Mouse (Mus musculus): Measurements from ENCODE around the gene Vmn1r69. TPM values are rescaled to one million over a fixed set of nuclear protein-coding genes. Genes with fewer than 3 reads are reported as not detected.

Gene Vmn1r69
- polyA plus RNA-seq (2015; fragmentation: Nextera tagmentation; extraction: Ambion mirVana): not detected in 2 replicates

- no peaks in the 10 kb centered on the region for H3K4me1 ChIP-seq
- ATAC-seq (ENCODE audit: insufficient number of reproducible peaks, insufficient read depth, low FRiP score, low TSS enrichment, low read depth): no peak
- no peaks in the 10 kb centered on the region for H3K27me3 ChIP-seq
- no peak within 1 kb of the TSS for H3K27ac ChIP-seq
- no peak within 1 kb of the TSS for H3K4me2 ChIP-seq
- H3K4me3 ChIP-seq: no peak within 1 kb of the TSS
- no peaks in the 10 kb centered on the region for H3K36me3 ChIP-seq
- peaks cover 8% of the 10 kb centered on the region for H3K9me3 ChIP-seq
- no peak within 1 kb of the TSS for H3K9ac ChIP-seq
Measured at GRCm38 (mm10) chr7:10613559-10613958, at the start of gene Vmn1r69. Gene Vmn1r69 (minus strand): TSS chr7:10613659.

- ATAC-seq (ENCODE audit: insufficient number of reproducible peaks, insufficient read depth, low FRiP score, low TSS enrichment, low read depth): no peak
- 70% methylated on average over 1 of the region's 1 CpGs for WGBS
- H3K9me3 ChIP-seq: peaks cover 29% of the 10 kb centered on the region
Measured at GRCm38 (mm10) chr7:10631232-10631631, 17.8 kb upstream of the Vmn1r69 start, which contains the start of gene Vmn1r70. Gene Vmn1r70 (plus strand): TSS chr7:10631532.

GRCm38 (mm10) chr7:10558385-10558784, 55.1 kb downstream of the Vmn1r69 start, which contains the start of gene Vmn1r68:
Gene Vmn1r68 (minus strand): TSS chr7:10558485.
- Histone ChIP-seq H3K4me3 (no peak within 1 kb of the TSS), H3K27ac (no peak within 1 kb of the TSS), H3K4me1 (no peaks in the 10 kb centered on the region), H3K27me3 (no peaks in the 10 kb centered on the region), H3K9ac (no peak within 1 kb of the TSS), H3K9me3 (no peaks in the 10 kb centered on the region), H3K4me2 (no peak within 1 kb of the TSS), H3K36me3 (no peaks in the 10 kb centered on the region)
- 66% methylated on average over 2 of the region's 2 CpGs for WGBS
- no peak for ATAC-seq (ENCODE audit: insufficient number of reproducible peaks, insufficient read depth, low FRiP score, low TSS enrichment, low read depth)

More at GRCm38 (mm10) chr7:10631232-10631631, 17.8 kb upstream of the Vmn1r69 start, which contains the start of gene Vmn1r70:
- Histone ChIP-seq H3K4me3 (no peak within 1 kb of the TSS), H3K27ac (no peak within 1 kb of the TSS), H3K36me3 (no peaks in the 10 kb centered on the region), H3K4me1 (no peaks in the 10 kb centered on the region), H3K9ac (no peak within 1 kb of the TSS), H3K27me3 (no peaks in the 10 kb centered on the region), H3K4me2 (no peak within 1 kb of the TSS)

Other genes starting within 250 kb of the Vmn1r69 start
- gene Vmn1r67, start 170.3 kb downstream of the Vmn1r69 start, polyA plus RNA-seq (2015; fragmentation: Nextera tagmentation; extraction: Ambion mirVana): not detected in 2 replicates
- 19.2 and 20.9 TPM in 2 replicates for gene Zik1, start 118.3 kb downstream of the Vmn1r69 start, polyA plus RNA-seq (2015; fragmentation: Nextera tagmentation; extraction: Ambion mirVana)
- gene Vmn1r68, start 55.2 kb downstream of the Vmn1r69 start, polyA plus RNA-seq (2015; fragmentation: Nextera tagmentation; extraction: Ambion mirVana): not detected in 2 replicates
- gene Vmn1r70, start 17.9 kb upstream of the Vmn1r69 start, polyA plus RNA-seq (2015; fragmentation: Nextera tagmentation; extraction: Ambion mirVana): not detected in 2 replicates
- not detected in 2 replicates for gene Nlrp4b, start 74.1 kb upstream of the Vmn1r69 start, polyA plus RNA-seq (2015; fragmentation: Nextera tagmentation; extraction: Ambion mirVana)
- gene Vmn1r71, start 140.7 kb upstream of the Vmn1r69 start, polyA plus RNA-seq (2015; fragmentation: Nextera tagmentation; extraction: Ambion mirVana): not detected in 2 replicates